Mouse (Mus musculus): ENCODE measurements around the gene Lysmd2.

GRCm38 (mm10) chr9:75678341-75678740 is 52.8 kb downstream of the Lysmd2 start:
- TF ChIP-seq CTCF (IDR thresholded peaks at IDR 0.05 in 2 of 3, conservative IDR thresholded peaks at IDR 0.05 in 1 of 3; ENCODE audit: control insufficient read depth in 1 of 3, insufficient read depth in 1 of 3, low read depth in 2 of 3, low read length in 3 of 3, poor library complexity in 1 of 3, severe bottlenecking in 1 of 3) (no peak), EP300 (IDR thresholded peaks at IDR 0.05; ENCODE audit: low read depth in 1 of 2, low read length in 2 of 2) (no peak), SMC3 (IDR thresholded peaks at IDR 0.05; ENCODE audit: low read depth, low read length) (no peak), POLR2A (IDR thresholded peaks at IDR 0.05; ENCODE audit: control insufficient read depth in 1 of 2, insufficient read depth in 1 of 2, low read depth in 1 of 2, low read length in 2 of 2, poor library complexity in 1 of 2) (no peak), MAFK (IDR thresholded peaks at IDR 0.05; ENCODE audit: borderline replicate concordance, low read depth, low read length) (no peak), GATA1 (IDR thresholded peaks at IDR 0.05; ENCODE audit: low read depth, low read length) (no peak), TAL1 (IDR thresholded peaks at IDR 0.05; ENCODE audit: low read length) (no peak), MXI1 (IDR thresholded peaks at IDR 0.05; ENCODE audit: low read depth, low read length) (no peak), POLR2AphosphoS5 (IDR thresholded peaks at IDR 0.05; ENCODE audit: borderline replicate concordance, low read depth, low read length) (no peak), HCFC1 (IDR thresholded peaks at IDR 0.05; ENCODE audit: low read depth, low read length) (no peak), TCF12 (IDR thresholded peaks at IDR 0.05; ENCODE audit: low read depth, low read length) (no peak), CHD2 (IDR thresholded peaks at IDR 0.05; ENCODE audit: low read length) (no peak), RCOR1 (IDR thresholded peaks at IDR 0.05; ENCODE audit: low read depth, low read length) (no peak), MAZ (IDR thresholded peaks at IDR 0.05; ENCODE audit: low read depth, low read length) (no peak)

Data from MEL (cell line).